Mouse (Mus musculus): ENCODE measurements around the gene Arid1a.
A peak's percentile ranks its signal among the peaks of the same experiment; 100 is the strongest.
"Not testable (repeated sequence)": the region's sequence is repeated elsewhere in the genome, so short reads cannot be mapped to it uniquely, and the experiment has no call there.

Arid1a gene

GRCm38 (mm10) chr4:133673666-133674330 is 82.8 kb downstream of the Arid1a start:
- peak; percentile 66 to 69 for DNase-seq

- peak; percentile 52 to 62 for DNase-seq
These were observed 83.5 kb downstream of the Arid1a start for GRCm38 (mm10) chr4:133672845-133673647.

GRCm38 (mm10) chr4:133671881-133672844 is 84.4 kb downstream of the Arid1a start, which contains the start of gene Pigv:
Gene Pigv (minus strand): TSS chr4:133672647.
- DNase-seq, result peak; percentile 88 to 90

GRCm38 (mm10) chr4:133671184-133671880 is 85.2 kb downstream of the Arid1a start:
- peak; percentile 82 to 87 for DNase-seq

- DNase-seq, result peak in 1 of 2 experiments; percentile 36
These were observed 86.8 kb downstream of the Arid1a start for GRCm38 (mm10) chr4:133669652-133670210.

GRCm38 (mm10) chr4:133668537-133668936 is 88.0 kb downstream of the Arid1a start:
- no peak for DNase-seq

GRCm38 (mm10) chr4:133666199-133666598 is 90.4 kb downstream of the Arid1a start:
- DNase-seq, result peak; percentile 27 to 44

GRCm38 (mm10) chr4:133665118-133665517 is 91.5 kb downstream of the Arid1a start:
- no peak for DNase-seq

- DNase-seq, result no peak
These were observed 93.6 kb downstream of the Arid1a start for GRCm38 (mm10) chr4:133662945-133663344.

- no peak for DNase-seq
These were observed 94.1 kb downstream of the Arid1a start for GRCm38 (mm10) chr4:133662421-133662820.

GRCm38 (mm10) chr4:133660193-133661155 is 96.1 kb downstream of the Arid1a start:
- DNase-seq, result peak; percentile 83 to 88

- peak; percentile 77 to 79 for DNase-seq
These were observed 96.9 kb downstream of the Arid1a start for GRCm38 (mm10) chr4:133659497-133660192.

GRCm38 (mm10) chr4:133658729-133659128 is 97.8 kb downstream of the Arid1a start:
- peak in 1 of 2 experiments; percentile 55 for DNase-seq

- no peak for DNase-seq
These were observed 98.6 kb downstream of the Arid1a start for GRCm38 (mm10) chr4:133657829-133658458.

- DNase-seq, result peak in 1 of 2 experiments; percentile 47
These were observed 99.6 kb downstream of the Arid1a start for GRCm38 (mm10) chr4:133656997-133657396.

GRCm38 (mm10) chr4:133656294-133656693 is 100.3 kb downstream of the Arid1a start:
- DNase-seq, result no peak

GRCm38 (mm10) chr4:133654070-133654469 is 102.5 kb downstream of the Arid1a start:
- not testable (repeated sequence) for DNase-seq

- DNase-seq, result no peak
These were observed 103.8 kb downstream of the Arid1a start for GRCm38 (mm10) chr4:133652746-133653145.

GRCm38 (mm10) chr4:133651986-133652385 is 104.6 kb downstream of the Arid1a start:
- DNase-seq, result no peak
